Comparison of ENCODE assay signal across 9 mouse cellular contexts in the genomic region with DNA sequence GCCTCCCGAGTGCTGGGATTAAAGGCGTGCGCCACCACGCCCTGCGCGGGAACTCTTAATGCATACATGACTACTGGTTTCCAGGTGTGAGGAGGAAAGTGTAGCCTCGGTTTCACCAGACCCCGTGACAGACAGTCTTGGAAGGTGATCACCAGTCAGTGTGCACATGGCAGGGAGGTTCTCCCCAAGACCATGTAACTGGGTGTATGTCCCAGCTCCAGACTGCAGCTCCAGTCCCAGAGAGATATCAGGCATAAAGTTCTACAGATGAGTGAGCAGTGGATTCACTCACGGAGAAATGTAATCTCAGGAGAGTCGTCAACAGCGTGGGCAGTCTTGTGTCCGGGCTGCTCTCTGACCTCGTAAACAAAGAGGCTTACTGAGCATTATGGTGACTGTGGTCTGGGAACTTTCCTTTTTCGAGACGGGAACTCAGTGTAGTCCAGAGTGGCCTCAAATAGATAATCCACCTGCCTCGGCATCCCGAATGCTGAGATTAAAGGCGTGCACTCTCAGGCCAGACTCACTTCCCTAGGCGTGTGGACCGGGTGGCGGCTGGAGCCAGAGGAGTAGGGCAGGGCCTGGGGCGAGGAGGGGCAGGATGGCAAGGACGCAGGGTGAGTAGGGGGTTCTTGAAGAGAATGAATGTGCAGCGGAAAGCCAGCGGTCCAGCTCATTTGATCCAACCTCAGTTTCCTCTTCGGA. TPM values are rescaled to one million over a fixed set of nuclear protein-coding genes. Genes with fewer than 3 reads are reported as not detected.
DNase-seq lines count a peak whose midpoint lies in the region; ATAC-seq and TF ChIP-seq lines count a peak whose summit lies in the region.
"Had no signal": no experiment of that assay in that cellular context is flagged by ENCODE, and none has a peak within 500 bp of the region (broad histone marks: within the 10 kb centered on the region; RNA-seq: fewer than 3 reads in every experiment).

No protein-coding gene starts in this region.

- peak overlapping the region; percentile 52 for H3K9ac ChIP-seq in limb, embryonic 14.5 days (ENCODE audit: low read depth, low read length, severe bottlenecking)
- peak overlapping the region; percentile 65 for H3K9ac ChIP-seq in stomach, embryonic 14.5 days (replicated peaks; ENCODE audit: low read depth, low read length)

- H3K27ac ChIP-seq in gastrocnemius, adult 2 months: peak overlapping the region; percentile 95
- H3K27ac ChIP-seq in limb, embryonic 14.5 days (replicated peaks; ENCODE audit: low read depth, low read length): peak overlapping the region; percentile 70
- H3K27ac ChIP-seq in stomach, embryonic 14.5 days (ENCODE audit: low read length): peak overlapping the region; percentile 94

- H3K4me2 ChIP-seq in limb, embryonic 14.5 days (replicated peaks; ENCODE audit: low read depth, low read length, severe bottlenecking): peak overlapping the region; percentile 67
- H3K4me2 ChIP-seq in stomach, embryonic 14.5 days (replicated peaks; ENCODE audit: low read depth, low read length): peak overlapping the region; percentile 88

- TF ChIP-seq CTCF in gastrocnemius, adult 2 months (IDR thresholded peaks at IDR 0.05): no peak

- no peaks in the 10 kb centered on the region for H3K9me3 ChIP-seq in erythroblast, embryonic 14.5 days (ENCODE audit: control insufficient read depth, low read length)
- no peaks in the 10 kb centered on the region for H3K9me3 ChIP-seq in limb, embryonic 14.5 days (ENCODE audit: control insufficient read depth, low read length)
- H3K9me3 ChIP-seq in stomach, embryonic 14.5 days (ENCODE audit: control insufficient read depth, low read depth, low read length): no peaks in the 10 kb centered on the region

- no peaks in the 10 kb centered on the region for H3K27me3 ChIP-seq in erythroblast, embryonic 14.5 days (ENCODE audit: control insufficient read depth)
- no peaks in the 10 kb centered on the region for H3K27me3 ChIP-seq in limb, embryonic 14.5 days (ENCODE audit: control insufficient read depth, insufficient read depth, low read length)
- no peaks in the 10 kb centered on the region for H3K27me3 ChIP-seq in stomach, embryonic 14.5 days (ENCODE audit: control insufficient read depth, insufficient read depth, low read length)

- peak; percentile 32 for ATAC-seq in limb, embryonic 14.5 days (ENCODE audit: low FRiP score, low read depth)
- peak; percentile 38 for ATAC-seq in stomach, embryonic 14.5 days (ENCODE audit: insufficient number of reproducible peaks, insufficient read depth, low FRiP score, low read depth)

- intact Hi-C loops in gastrocnemius, adult 2 months (cut with DNase I): loop anchor here (10.0 kb wide), 1 partner anchor 342 kb away; no protein-coding TSS in a partner anchor
- intact Hi-C loops in gastrocnemius, postnatal 14 days (cut with DNase I; ENCODE audit: low total_unique reads): no loop called here
- intact Hi-C loops in left cerebral cortex, postnatal 4 days (cut with DNase I): loop anchor here (10.0 kb wide), 1 partner anchor 182 kb away; a partner anchor contains a TSS

- DNase-seq in gastrocnemius, adult 2 months: no peak
- DNase-seq in gastrocnemius, postnatal 14 days: no peak
- DNase-seq in CD4-positive helper T cell, adult 2 months (ENCODE audit: low read depth, low spot score): peak; percentile 30
- no peak for DNase-seq in limb, embryonic 14.5 days (ENCODE audit: low spot score)
- DNase-seq in left cerebral cortex, postnatal 4 days: no peak
- no peak for DNase-seq in natural killer cell, adult 2 months (ENCODE audit: low spot score in 2 of 2)

- peak overlapping the region; percentile 76 for H3K4me3 ChIP-seq in gastrocnemius, adult 2 months
- H3K4me3 ChIP-seq in erythroblast, embryonic 14.5 days (replicated peaks): peak overlapping the region; percentile 77
- peak overlapping the region; percentile 79 for H3K4me3 ChIP-seq in limb, embryonic 14.5 days (replicated peaks; ENCODE audit: low read length)
- peak overlapping the region; percentile 90 for H3K4me3 ChIP-seq in stomach, embryonic 14.5 days (ENCODE audit: low read depth, low read length)

- TF ChIP-seq POLR2A in limb, embryonic 14.5 days (IDR thresholded peaks at IDR 0.05; ENCODE audit: borderline replicate concordance, extremely low read depth, insufficient read depth, insufficient read length): no peak

- WGBS in limb, embryonic 14.5 days: 25% methylated on average over 26 of the region's 26 CpGs
- WGBS in stomach, embryonic 14.5 days: 23% methylated on average over 26 of the region's 26 CpGs

- peaks cover 37% of the 10 kb centered on the region for H3K36me3 ChIP-seq in erythroblast, embryonic 14.5 days (ENCODE audit: control insufficient read depth)
- H3K36me3 ChIP-seq in limb, embryonic 14.5 days (ENCODE audit: control insufficient read depth, insufficient read depth, low read length): peaks cover 35% of the 10 kb centered on the region
- peaks cover 23% of the 10 kb centered on the region for H3K36me3 ChIP-seq in stomach, embryonic 14.5 days (ENCODE audit: control insufficient read depth, insufficient read depth, low read length)

- peaks cover 38% of the 10 kb centered on the region for H3K4me1 ChIP-seq in erythroblast, embryonic 14.5 days (ENCODE audit: control insufficient read depth)
- H3K4me1 ChIP-seq in limb, embryonic 14.5 days (ENCODE audit: control insufficient read depth, insufficient read depth, low read length): peaks cover 14% of the 10 kb centered on the region
- H3K4me1 ChIP-seq in stomach, embryonic 14.5 days (ENCODE audit: control insufficient read depth, insufficient read depth, low read length): 0 out of 2 replicates have a peak, but pooled peaks cover 7% of the 10 kb centered on the region

RNA-seq across cellular contexts. Expression of a gene that starts 0.7 kb away (rescaled TPM):
- total RNA-seq in gastrocnemius, adult 2 months (2021): 100 to 1,000 TPM; 359 to 473 TPM
- 100 to 1,000 TPM; 456 to 506 TPM for total RNA-seq in gastrocnemius, postnatal 14 days (2021)
- polyA plus RNA-seq in erythroblast, embryonic 14.5 days (2012): 41.7 and 141 TPM in 2 replicates
- 3,975 and 4,219 TPM in 2 replicates for polyA plus RNA-seq in limb, embryonic 14.5 days (2012; rRNA removed)
- 716 and 729 TPM in 2 replicates for polyA plus RNA-seq in limb, embryonic 14.5 days (2014; fragmentation: Nextera tagmentation; extraction: Ambion mirVana)
- polyA plus RNA-seq in stomach, embryonic 14.5 days (2014; fragmentation: Nextera tagmentation; extraction: Ambion mirVana): 734 and 745 TPM in 2 replicates
- total RNA-seq in left cerebral cortex, postnatal 4 days (2021): 100 to 1,000 TPM; 616 to 687 TPM

RNA-seq across cellular contexts. Expression of a gene that starts 16.8 kb away (rescaled TPM):
- 1 to 10 TPM; 9.3 to 9.8 TPM for total RNA-seq in gastrocnemius, adult 2 months (2021)
- 1 to 10 TPM; 6.8 to 9.2 TPM for total RNA-seq in gastrocnemius, postnatal 14 days (2021)
- 0.77 and 1.2 TPM in 2 replicates for polyA plus RNA-seq in erythroblast, embryonic 14.5 days (2012)
- 37.7 and 45.8 TPM in 2 replicates for polyA plus RNA-seq in limb, embryonic 14.5 days (2012; rRNA removed)
- polyA plus RNA-seq in limb, embryonic 14.5 days (2014; fragmentation: Nextera tagmentation; extraction: Ambion mirVana): 22.5 and 23.4 TPM in 2 replicates
- 15.5 and 20.4 TPM in 2 replicates for polyA plus RNA-seq in stomach, embryonic 14.5 days (2014; fragmentation: Nextera tagmentation; extraction: Ambion mirVana)
- 10 to 100 TPM; 47.2 to 48.6 TPM for total RNA-seq in left cerebral cortex, postnatal 4 days (2021)

RNA-seq across cellular contexts. Expression of a gene that starts 30.8 kb away (rescaled TPM):
- 10 to 100 TPM; 10.5 to 14.8 TPM for total RNA-seq in gastrocnemius, adult 2 months (2021)
- total RNA-seq in gastrocnemius, postnatal 14 days (2021): 10 to 100 TPM; 17.9 to 18.0 TPM
- 0.08 and 0.14 TPM in 2 replicates for polyA plus RNA-seq in erythroblast, embryonic 14.5 days (2012)
- 47.3 and 56.7 TPM in 2 replicates for polyA plus RNA-seq in limb, embryonic 14.5 days (2012; rRNA removed)
- 30.4 and 31.2 TPM in 2 replicates for polyA plus RNA-seq in limb, embryonic 14.5 days (2014; fragmentation: Nextera tagmentation; extraction: Ambion mirVana)
- polyA plus RNA-seq in stomach, embryonic 14.5 days (2014; fragmentation: Nextera tagmentation; extraction: Ambion mirVana): 64.0 and 70.9 TPM in 2 replicates
- 1 to 10 TPM; 6.3 to 6.5 TPM for total RNA-seq in left cerebral cortex, postnatal 4 days (2021)

RNA-seq across cellular contexts. Expression of a gene that starts 33.2 kb away (rescaled TPM):
- total RNA-seq in gastrocnemius, adult 2 months (2021): not detected
- total RNA-seq in gastrocnemius, postnatal 14 days (2021): not detected
- not detected in 2 replicates for polyA plus RNA-seq in erythroblast, embryonic 14.5 days (2012)
- 2.0 and 2.3 TPM in 2 replicates for polyA plus RNA-seq in limb, embryonic 14.5 days (2012; rRNA removed)
- polyA plus RNA-seq in limb, embryonic 14.5 days (2014; fragmentation: Nextera tagmentation; extraction: Ambion mirVana): 1.0 and 1.3 TPM in 2 replicates
- 3.1 TPM in 2 replicates for polyA plus RNA-seq in stomach, embryonic 14.5 days (2014; fragmentation: Nextera tagmentation; extraction: Ambion mirVana)
- total RNA-seq in left cerebral cortex, postnatal 4 days (2021): not detected
- total RNA-seq: neutrophil, adult 5-6 weeks had no signal

Comparison
In these comparisons a context has a peak if more than half of its experiments do, and no peak if none do; other contexts are left out.
1. RNA of a gene that starts 16.8 kb away (total RNA-seq): 47.2 to 48.6 TPM in left cerebral cortex, postnatal 4 days; 9.3 to 9.8 TPM in gastrocnemius, adult 2 months and 6.8 to 9.2 TPM in gastrocnemius, postnatal 14 days; every median in the first group is over 4 times any median in the second.
2. Peak in every context shown above with its lines, with median percentiles within 50 percentile points of each other: H3K27ac ChIP-seq and H3K4me3 ChIP-seq.